Mouse (Mus musculus): ENCODE data around the gene Elmo1.

DNA sequence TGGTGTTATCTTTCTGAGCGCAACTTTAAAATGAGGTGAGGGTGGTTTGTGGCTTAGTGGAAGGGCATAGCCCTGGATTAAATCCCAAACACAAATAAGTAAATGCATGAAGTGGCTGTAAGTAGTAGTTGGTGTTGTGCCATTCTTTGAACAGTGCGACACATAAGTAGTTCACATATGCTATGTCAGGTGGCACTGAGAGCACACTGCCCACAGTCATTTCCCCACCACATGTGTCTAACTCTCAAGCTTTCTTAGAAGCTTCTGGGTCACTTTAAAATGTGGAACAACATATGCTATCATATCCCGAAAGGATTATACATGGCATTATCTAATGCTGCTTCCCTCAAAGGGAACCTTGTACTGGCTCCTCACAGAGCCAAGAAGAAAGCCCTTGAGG is 424.3 kb downstream of the Elmo1 start:
- TF ChIP-seq NRF1 (IDR thresholded peaks at IDR 0.05; ENCODE audit: insufficient read depth, low read depth, low read length, poor library complexity, severe bottlenecking) = no peak
- TF ChIP-seq POLR2A (IDR thresholded peaks at IDR 0.05; ENCODE audit: control insufficient read depth in 1 of 2, insufficient read depth in 1 of 2, low read depth in 1 of 2, low read length in 2 of 2, poor library complexity in 1 of 2) = no peak
- no peak for TF ChIP-seq MAFK (IDR thresholded peaks at IDR 0.05; ENCODE audit: borderline replicate concordance, low read depth, low read length)
- TF ChIP-seq POLR2AphosphoS5 (IDR thresholded peaks at IDR 0.05; ENCODE audit: borderline replicate concordance, low read depth, low read length) = no peak
- no peak for TF ChIP-seq CTCF (IDR thresholded peaks at IDR 0.05 in 2 of 3, conservative IDR thresholded peaks at IDR 0.05 in 1 of 3; ENCODE audit: control insufficient read depth in 1 of 3, insufficient read depth in 1 of 3, low read depth in 2 of 3, low read length in 3 of 3, poor library complexity in 1 of 3, severe bottlenecking in 1 of 3)
- TF ChIP-seq CHD2 (IDR thresholded peaks at IDR 0.05; ENCODE audit: low read length) = no peak
- no peak for TF ChIP-seq GATA1 (IDR thresholded peaks at IDR 0.05; ENCODE audit: low read depth, low read length)
- no peak for TF ChIP-seq E2F4 (IDR thresholded peaks at IDR 0.05; ENCODE audit: borderline replicate concordance, low read depth, low read length)
